Mouse (Mus musculus): Measurements from ENCODE around the gene Hsd11b1. TPM values are rescaled to one million over a fixed set of nuclear protein-coding genes. Genes with fewer than 3 reads are reported as not detected.

Hsd11b1 gene
- total RNA-seq, 2 experiments from 2014 or later, result 3.7 to 3.9 TPM

Other genes with a start within 250 kb of the Hsd11b1 start
- 1 to 10 TPM; 1.4 to 1.5 TPM for gene Syt14, start 228.3 kb downstream of the Hsd11b1 start, total RNA-seq (2021)
- 10 to 100 TPM; 16.6 to 18.1 TPM for gene Diexf, start 133.8 kb downstream of the Hsd11b1 start, total RNA-seq (2021)
- 1 to 10 TPM; 6.4 to 6.9 TPM for gene Irf6, start 111.0 kb downstream of the Hsd11b1 start, total RNA-seq (2021)
- gene A130010J15Rik, start 96.0 kb downstream of the Hsd11b1 start, total RNA-seq (2021), result 1 to 10 TPM; 6.6 to 7.2 TPM
- 10 to 100 TPM; 77.1 to 86.9 TPM for gene Traf3ip3, start 62.4 kb downstream of the Hsd11b1 start, total RNA-seq (2021)
- gene Lamb3, start 56.4 kb downstream of the Hsd11b1 start, total RNA-seq (2021), result 1 to 10 TPM; 2.0 to 4.5 TPM
- gene G0s2, start 9.1 kb upstream of the Hsd11b1 start, total RNA-seq (2021), result 10 to 100 TPM; 45.2 to 61.4 TPM
- gene Camk1g, start 106.2 kb upstream of the Hsd11b1 start, total RNA-seq (2021), result 1 to 10 TPM; 1.0 to 1.2 TPM

All from gastrocnemius, postnatal 4 days (tissue).